8 mouse cellular contexts compared by ENCODE assay signal in the genomic region with DNA sequence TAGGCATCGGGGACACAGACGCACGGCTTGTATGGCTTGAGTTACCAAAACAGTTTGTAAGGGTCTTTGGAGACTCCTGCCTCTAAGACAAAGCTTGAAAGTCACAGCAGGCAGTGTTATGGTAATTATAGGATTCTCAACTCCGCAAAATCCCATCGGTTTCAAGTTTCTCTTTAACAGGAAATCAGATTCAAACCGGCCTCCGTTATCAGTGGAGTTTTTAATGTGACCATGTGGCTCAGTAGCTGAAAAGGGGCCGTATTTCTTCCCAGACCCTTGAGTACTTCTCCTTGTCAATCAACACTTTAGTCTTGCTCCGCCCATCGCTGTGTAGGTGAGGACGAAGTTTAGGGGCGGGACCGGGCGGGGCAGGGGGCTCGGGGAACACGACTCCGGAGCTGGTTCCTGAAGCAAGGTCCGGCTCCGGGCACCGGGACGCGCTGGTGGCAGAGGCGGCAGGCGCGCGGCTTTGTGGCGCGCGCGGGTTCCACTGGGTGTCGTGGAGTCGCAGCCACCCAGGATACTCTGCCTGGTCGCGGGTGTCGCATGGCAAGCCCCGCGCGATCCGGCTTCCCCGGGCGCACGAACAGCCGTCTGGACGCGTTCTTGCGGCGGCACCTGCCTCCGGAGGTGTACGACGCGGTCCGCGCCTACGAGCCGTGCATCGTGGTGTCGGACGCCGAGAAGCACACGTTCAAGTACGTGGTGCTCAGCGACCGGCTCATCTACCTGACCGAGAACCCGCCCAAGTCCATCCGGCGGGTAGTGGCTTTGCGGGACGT. TPM values are rescaled to one million over a fixed set of nuclear protein-coding genes. Genes with fewer than 3 reads are reported as not detected.
A peak's percentile ranks its signal among the peaks of the same experiment; 100 is the strongest.
DNase-seq lines count a peak whose midpoint lies in the region; ATAC-seq lines count a peak whose summit lies in the region.

A gene (plus strand): TSS at position 317 of the 782 bp plus-strand sequence.

- peaks cover 9% of the 10 kb centered on the region for H3K4me1 ChIP-seq in kidney, embryonic 14.5 days (ENCODE audit: control insufficient read depth, insufficient read depth, low read length)
- H3K4me1 ChIP-seq in forebrain, embryonic 12.5 days: peaks cover 20% of the 10 kb centered on the region
- peaks cover 18% of the 10 kb centered on the region for H3K4me1 ChIP-seq in kidney, embryonic 15.5 days
- H3K4me1 ChIP-seq in stomach, embryonic 15.5 days: peaks cover 14% of the 10 kb centered on the region; the same call in 1 of the 2 replicates

- H3K9ac ChIP-seq in kidney, embryonic 14.5 days (ENCODE audit: low read depth, low read length): peak within 1 kb of the TSS; percentile 49
- H3K9ac ChIP-seq in forebrain, embryonic 12.5 days: peak within 1 kb of the TSS; percentile 53
- H3K9ac ChIP-seq in kidney, embryonic 15.5 days: peak within 1 kb of the TSS; percentile 50
- no peak within 1 kb of the TSS for H3K9ac ChIP-seq in stomach, embryonic 15.5 days

- H3K4me3 ChIP-seq in kidney, embryonic 14.5 days (ENCODE audit: low read length): peak within 1 kb of the TSS; percentile 52
- peak within 1 kb of the TSS; percentile 56 for H3K4me3 ChIP-seq in forebrain, embryonic 12.5 days (replicated peaks)
- peak within 1 kb of the TSS; percentile 61 for H3K4me3 ChIP-seq in kidney, embryonic 15.5 days (replicated peaks)
- peak within 1 kb of the TSS; percentile 56 for H3K4me3 ChIP-seq in stomach, embryonic 15.5 days (replicated peaks)

- DNase-seq in kidney, adult 8-10 months: no peak
- DNase-seq in adrenal gland, postnatal 25 days: peak; percentile 18
- DNase-seq in lung, postnatal 36 days: peak; percentile 44
- no peak for DNase-seq in frontal cortex, postnatal 25 days (ENCODE audit: low spot score in 2 of 2)

- peak within 1 kb of the TSS; percentile 85 for H3K4me2 ChIP-seq in kidney, embryonic 14.5 days (replicated peaks; ENCODE audit: low read depth, low read length)
- peak within 1 kb of the TSS; percentile 96 for H3K4me2 ChIP-seq in forebrain, embryonic 12.5 days
- H3K4me2 ChIP-seq in kidney, embryonic 15.5 days: peak within 1 kb of the TSS; percentile 100
- peak within 1 kb of the TSS; percentile 98 for H3K4me2 ChIP-seq in stomach, embryonic 15.5 days

- WGBS in kidney, embryonic 14.5 days: under 1% methylated on average over 69 of the region's 69 CpGs
- under 1% methylated on average over 66 of the region's 69 CpGs for WGBS in forebrain, embryonic 12.5 days
- under 1% methylated on average over 69 of the region's 69 CpGs for WGBS in kidney, embryonic 15.5 days
- 1% methylated on average over 69 of the region's 69 CpGs for WGBS in stomach, embryonic 15.5 days

- H3K36me3 ChIP-seq in kidney, embryonic 14.5 days (ENCODE audit: control insufficient read depth, insufficient read depth, low read length): no peaks in the 10 kb centered on the region
- H3K36me3 ChIP-seq in forebrain, embryonic 12.5 days (replicated peaks): no peaks in the 10 kb centered on the region
- no peaks in the 10 kb centered on the region for H3K36me3 ChIP-seq in kidney, embryonic 15.5 days
- no peaks in the 10 kb centered on the region for H3K36me3 ChIP-seq in stomach, embryonic 15.5 days

- H3K27ac ChIP-seq in kidney, embryonic 14.5 days (ENCODE audit: low read depth, low read length): no peak within 1 kb of the TSS
- no peak within 1 kb of the TSS for H3K27ac ChIP-seq in forebrain, embryonic 12.5 days
- no peak within 1 kb of the TSS for H3K27ac ChIP-seq in kidney, embryonic 15.5 days
- no peak within 1 kb of the TSS for H3K27ac ChIP-seq in stomach, embryonic 15.5 days

- ATAC-seq in kidney, embryonic 14.5 days (ENCODE audit: low FRiP score, low TSS enrichment): peak; percentile 33; the same call in 1 of the 2 replicates
- ATAC-seq in forebrain, embryonic 12.5 days (ENCODE audit: low FRiP score): peak; percentile 61; the same call in 1 of the 2 replicates
- peak; percentile 64 for ATAC-seq in kidney, embryonic 15.5 days (replicated peaks; ENCODE audit: low FRiP score)
- ATAC-seq in stomach, embryonic 15.5 days (ENCODE audit: insufficient read depth, low FRiP score, low read depth): no peak

- no peaks in the 10 kb centered on the region for H3K9me3 ChIP-seq in kidney, embryonic 14.5 days (ENCODE audit: control insufficient read depth, low read length)
- no peaks in the 10 kb centered on the region for H3K9me3 ChIP-seq in forebrain, embryonic 12.5 days
- H3K9me3 ChIP-seq in kidney, embryonic 15.5 days (replicated peaks): no peaks in the 10 kb centered on the region
- no peaks in the 10 kb centered on the region for H3K9me3 ChIP-seq in stomach, embryonic 15.5 days

- peaks cover 20% of the 10 kb centered on the region for H3K27me3 ChIP-seq in kidney, embryonic 14.5 days (ENCODE audit: control insufficient read depth, insufficient read depth, low read length)
- peaks cover 47% of the 10 kb centered on the region for H3K27me3 ChIP-seq in forebrain, embryonic 12.5 days
- H3K27me3 ChIP-seq in kidney, embryonic 15.5 days: peaks cover 44% of the 10 kb centered on the region
- peaks cover 9% of the 10 kb centered on the region for H3K27me3 ChIP-seq in stomach, embryonic 15.5 days (replicated peaks)

RNA-seq across cellular contexts. Expression of the gene that starts here (rescaled TPM):
- polyA plus RNA-seq in kidney, embryonic 14.5 days (2014; fragmentation: Nextera tagmentation; extraction: Ambion mirVana): 0.20 and 0.50 TPM in 2 replicates
- total RNA-seq in adrenal gland, postnatal 25 days (2021): not detected in 2 replicates
- polyA plus RNA-seq in forebrain, embryonic 12.5 days (2016; fragmentation: Nextera tagmentation; extraction: Ambion mirVana): 0.63 and 1.3 TPM in 2 replicates
- 0.19 and 0.42 TPM in 2 replicates for polyA plus RNA-seq in kidney, embryonic 15.5 days (2015; fragmentation: Nextera tagmentation; extraction: Ambion mirVana)
- polyA plus RNA-seq in stomach, embryonic 15.5 days (2015; fragmentation: Nextera tagmentation; extraction: Ambion mirVana): 0.89 and 1.0 TPM in 2 replicates

Comparison
In these comparisons a context has a peak if more than half of its experiments do, and no peak if none do; other contexts are left out.
1. Peak in ATAC-seq, H3K4me3 ChIP-seq, H3K9ac ChIP-seq and H3K4me2 ChIP-seq in kidney, embryonic 14.5 days; RNA of the gene not detected or under 1 TPM.
2. Peak in DNase-seq in adrenal gland, postnatal 25 days; RNA of the gene not detected or under 1 TPM.
3. Peak in ATAC-seq, H3K4me3 ChIP-seq, H3K9ac ChIP-seq and H3K4me2 ChIP-seq in kidney, embryonic 15.5 days; RNA of the gene not detected or under 1 TPM.